Mouse (Mus musculus): ENCODE results near the gene Nell2.
A peak's percentile ranks its signal among the peaks of the same experiment; 100 is the strongest.

The Nell2 gene

GRCm38 (mm10) chr15:95473976-95474375 lies 54.4 kb downstream of the Nell2 start:
- DNase-seq: no peak

GRCm38 (mm10) chr15:95467195-95467594 lies 61.2 kb downstream of the Nell2 start:
- no peak for DNase-seq

GRCm38 (mm10) chr15:95460041-95460566 lies 68.3 kb downstream of the Nell2 start:
- peak; percentile 47 to 61 for DNase-seq

- DNase-seq: no peak
These were observed 83.8 kb downstream of the Nell2 start for GRCm38 (mm10) chr15:95444586-95444985.

- DNase-seq: no peak
These were observed 90.6 kb downstream of the Nell2 start for GRCm38 (mm10) chr15:95437740-95438139.

GRCm38 (mm10) chr15:95436261-95436660 lies 92.1 kb downstream of the Nell2 start:
- no peak for DNase-seq

- no peak for DNase-seq
These were observed 97.1 kb downstream of the Nell2 start for GRCm38 (mm10) chr15:95431156-95431799.

GRCm38 (mm10) chr15:95430000-95430399 lies 98.4 kb downstream of the Nell2 start:
- DNase-seq: no peak

GRCm38 (mm10) chr15:95428003-95428663 lies 100.2 kb downstream of the Nell2 start:
- no peak for DNase-seq

GRCm38 (mm10) chr15:95425085-95425484 lies 103.3 kb downstream of the Nell2 start:
- DNase-seq: no peak

- DNase-seq: no peak
These were observed 106.0 kb downstream of the Nell2 start for GRCm38 (mm10) chr15:95422226-95422950.

- DNase-seq: no peak
These were observed 109.7 kb downstream of the Nell2 start for GRCm38 (mm10) chr15:95418641-95419040.

- no peak for DNase-seq
These were observed 116.2 kb downstream of the Nell2 start for GRCm38 (mm10) chr15:95411949-95412741.

GRCm38 (mm10) chr15:95410213-95410843 lies 118.0 kb downstream of the Nell2 start:
- no peak for DNase-seq

GRCm38 (mm10) chr15:95390347-95390746 lies 138.0 kb downstream of the Nell2 start:
- DNase-seq: no peak

GRCm38 (mm10) chr15:95388950-95389349 lies 139.4 kb downstream of the Nell2 start:
- DNase-seq: peak; percentile 43 to 47

GRCm38 (mm10) chr15:95380859-95381258 lies 147.5 kb downstream of the Nell2 start:
- no peak for DNase-seq

- peak; percentile 62 to 69 for DNase-seq
These were observed 157.5 kb downstream of the Nell2 start for GRCm38 (mm10) chr15:95370720-95371395.

- DNase-seq: no peak
These were observed 160.2 kb downstream of the Nell2 start for GRCm38 (mm10) chr15:95368185-95368584.

- no peak for DNase-seq
These were observed 161.9 kb downstream of the Nell2 start for GRCm38 (mm10) chr15:95366506-95366905.

GRCm38 (mm10) chr15:95354806-95355205 lies 173.6 kb downstream of the Nell2 start:
- no peak for DNase-seq
